Mouse (Mus musculus) adrenal gland, adult 10 weeks (tissue): ENCODE results near the gene Rgs7. TPM values are rescaled to one million over a fixed set of nuclear protein-coding genes. Genes with fewer than 3 reads are reported as not detected.

ENCODE experiments used
- polyA plus RNA-seq: library from polyadenylated mRNA; stranded (reverse); fragments of 350-450 nt; fragmentation: Illumina TruSeq; extraction: RNeasy Lipid Tissue Mini Kit (QIAGEN cat#74804); gene quantifications from one replicate; pipeline ENCODE4 v1.2.3, GENCODE M21; 2014; ENCODE audit warnings: low read depth, low replicate concordance

Rgs7 gene
- 22.8 TPM for polyA plus RNA-seq

GRCm38 (mm10) chr1:175491861-175492682, at the start of gene Rgs7:
Rgs7 (minus strand) TSS chr1:175492500.

Other genes starting within 250 kb of the Rgs7 start
- 0.29 TPM for gene Kmo, start 127.9 kb upstream of the Rgs7 start, polyA plus RNA-seq
- gene Fh1, start 133.1 kb upstream of the Rgs7 start, polyA plus RNA-seq = 340 TPM
- 5.4 TPM for gene Opn3, start 200.3 kb upstream of the Rgs7 start, polyA plus RNA-seq
- 22.2 TPM for gene Chml, start 200.4 kb upstream of the Rgs7 start, polyA plus RNA-seq
- not detected for gene Wdr64, start 206.1 kb upstream of the Rgs7 start, polyA plus RNA-seq